Mouse (Mus musculus): ENCODE measurements at regions not wholly inside any gene's neighbourhood (a gene's known extent, or its start where the extent isn't known, plus 50 kb on each side); places are given as distances from the start of the nearest gene placed in this dataset.

GRCm38 (mm10) chr6:51641965-51642364, 118.3 kb downstream of the Snx10 start:
- ATAC-seq (replicated peaks; ENCODE audit: low read depth, poor library complexity, severe bottlenecking): peak; percentile 50; the same call in 1 of the 2 replicates

- no peak for ATAC-seq (replicated peaks; ENCODE audit: low read depth, poor library complexity, severe bottlenecking)
Observed at GRCm38 (mm10) chr6:51648813-51649212, 125.1 kb downstream of the Snx10 start.

- ATAC-seq (replicated peaks; ENCODE audit: low read depth, poor library complexity, severe bottlenecking): no peak
Observed at GRCm38 (mm10) chr6:51653753-51654152, 130.1 kb downstream of the Snx10 start.

- no peak for ATAC-seq (replicated peaks; ENCODE audit: low read depth, poor library complexity, severe bottlenecking)
Observed at GRCm38 (mm10) chr6:51654991-51655390, 131.3 kb downstream of the Snx10 start.

- no peak for ATAC-seq (replicated peaks; ENCODE audit: low read depth, poor library complexity, severe bottlenecking)
Observed at GRCm38 (mm10) chr6:51656078-51656477, 132.4 kb downstream of the Snx10 start.

- no peak for ATAC-seq (replicated peaks; ENCODE audit: low read depth, poor library complexity, severe bottlenecking)
Observed at GRCm38 (mm10) chr6:51656883-51657640, 133.4 kb downstream of the Snx10 start.

- no peak for ATAC-seq (replicated peaks; ENCODE audit: low read depth, poor library complexity, severe bottlenecking)
Observed at GRCm38 (mm10) chr6:51658360-51658759, 134.7 kb downstream of the Snx10 start.

- ATAC-seq (replicated peaks; ENCODE audit: low read depth, poor library complexity, severe bottlenecking): 0 out of 2 replicates have a peak, but pooled peaks have one; percentile 11
Observed at GRCm38 (mm10) chr6:51663178-51663577, 139.5 kb downstream of the Snx10 start.

- ATAC-seq (replicated peaks; ENCODE audit: low read depth, poor library complexity, severe bottlenecking): no peak
Observed at GRCm38 (mm10) chr6:51664049-51664448, 140.3 kb downstream of the Snx10 start.

- ATAC-seq (replicated peaks; ENCODE audit: low read depth, poor library complexity, severe bottlenecking): no peak
Observed at GRCm38 (mm10) chr6:51667022-51667421, 143.3 kb downstream of the Snx10 start.

GRCm38 (mm10) chr6:51675342-51675945, 151.7 kb downstream of the Snx10 start:
- no peak for ATAC-seq (replicated peaks; ENCODE audit: low read depth, poor library complexity, severe bottlenecking)

- ATAC-seq (replicated peaks; ENCODE audit: low read depth, poor library complexity, severe bottlenecking): no peak
Observed at GRCm38 (mm10) chr6:51677162-51677996, 153.7 kb downstream of the Snx10 start.

- no peak for ATAC-seq (replicated peaks; ENCODE audit: low read depth, poor library complexity, severe bottlenecking)
Observed at GRCm38 (mm10) chr6:51678743-51679142, 155.0 kb downstream of the Snx10 start.

- ATAC-seq (replicated peaks; ENCODE audit: low read depth, poor library complexity, severe bottlenecking): no peak
Observed at GRCm38 (mm10) chr6:51680239-51680857, 156.6 kb downstream of the Snx10 start.

- peak; percentile 75 for ATAC-seq (replicated peaks; ENCODE audit: low read depth, poor library complexity, severe bottlenecking)
Observed at GRCm38 (mm10) chr6:51683131-51683530, 159.4 kb downstream of the Snx10 start.

GRCm38 (mm10) chr6:51685651-51686287, 162.1 kb downstream of the Snx10 start:
- ATAC-seq (replicated peaks; ENCODE audit: low read depth, poor library complexity, severe bottlenecking): peak; percentile 73

GRCm38 (mm10) chr6:51690795-51691563, 167.3 kb downstream of the Snx10 start:
- ATAC-seq (replicated peaks; ENCODE audit: low read depth, poor library complexity, severe bottlenecking): peak; percentile 74

- ATAC-seq (replicated peaks; ENCODE audit: low read depth, poor library complexity, severe bottlenecking): no peak
Observed at GRCm38 (mm10) chr6:51693984-51694383, 170.3 kb downstream of the Snx10 start.

GRCm38 (mm10) chr6:51696396-51696795, 172.7 kb downstream of the Snx10 start:
- ATAC-seq (replicated peaks; ENCODE audit: low read depth, poor library complexity, severe bottlenecking): no peak

All from common myeloid progenitor, adult 5-6 weeks (primary cell).